Mouse (Mus musculus): ENCODE measurements around the gene Sema4d. TPM values are rescaled to one million over a fixed set of nuclear protein-coding genes. Genes with fewer than 3 reads are reported as not detected.

Sema4d gene
- polyA plus RNA-seq (2014; fragmentation: Illumina TruSeq; extraction: RNeasy Lipid Tissue Mini Kit (QIAGEN cat#74804); ENCODE audit: low read depth, low replicate concordance), result 0.39 TPM

DNA sequence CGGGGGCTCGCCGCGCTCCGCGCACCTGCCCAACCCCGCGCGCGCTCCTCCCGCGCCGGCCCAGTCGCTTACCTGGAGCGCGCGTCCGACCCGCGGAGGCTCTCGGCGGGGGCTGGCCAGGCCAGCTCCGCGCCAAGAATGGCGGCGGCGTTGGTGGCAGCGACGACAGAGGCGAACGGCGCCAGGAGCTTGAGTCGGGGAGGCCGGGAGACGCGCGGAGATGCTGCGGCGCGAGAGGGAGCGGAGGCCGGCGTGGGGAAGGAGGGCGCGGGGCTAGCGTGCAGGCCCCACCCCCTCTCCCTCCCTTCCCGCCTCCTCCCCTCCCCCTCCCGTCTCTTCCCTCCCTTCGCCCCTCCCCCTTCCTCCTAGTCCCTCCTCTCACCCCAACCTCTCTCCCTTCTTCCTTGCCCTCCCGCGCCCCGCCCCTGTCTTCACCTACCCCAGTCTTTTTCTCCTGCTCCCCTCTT is at the start of gene Sema4d:
Sema4d (minus strand) TSS at position 323 of the 467 bp plus-strand sequence.

DNA sequence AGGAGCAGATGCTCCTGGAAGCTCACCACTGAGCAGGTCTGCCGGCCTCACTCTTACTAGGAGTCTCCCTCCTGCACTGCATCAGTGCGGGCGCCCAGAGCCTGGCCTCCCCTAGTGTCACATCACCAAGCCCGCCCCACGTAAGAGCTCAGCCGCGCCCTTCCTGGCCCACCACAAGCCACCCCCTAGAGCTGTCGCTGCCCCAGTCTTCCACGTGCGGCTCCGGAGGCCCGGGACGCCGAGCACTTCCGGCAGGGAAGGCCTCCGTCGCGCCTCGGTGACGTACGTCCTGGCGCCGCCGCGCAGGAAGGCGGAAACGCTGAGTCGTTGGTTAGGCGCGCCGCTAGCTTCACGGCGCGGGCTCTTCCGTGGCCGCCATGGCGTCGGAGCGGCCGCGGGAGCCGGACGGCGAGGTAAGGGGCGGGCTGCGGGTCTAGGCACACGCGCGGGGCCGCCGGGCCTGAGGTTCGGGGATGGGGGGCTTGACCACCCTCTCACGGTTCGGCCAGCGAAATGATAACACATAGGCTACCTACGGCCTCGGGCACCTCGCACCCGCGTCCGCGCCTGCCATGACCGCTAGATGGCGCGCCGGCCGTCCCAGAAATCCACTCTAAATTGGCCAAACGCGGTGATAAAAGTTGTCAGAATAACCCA is 142.0 kb downstream of the Sema4d start, which contains the start of gene Secisbp2:
Secisbp2 (plus strand) TSS at position 290 of the 657 bp plus-strand sequence.

DNA sequence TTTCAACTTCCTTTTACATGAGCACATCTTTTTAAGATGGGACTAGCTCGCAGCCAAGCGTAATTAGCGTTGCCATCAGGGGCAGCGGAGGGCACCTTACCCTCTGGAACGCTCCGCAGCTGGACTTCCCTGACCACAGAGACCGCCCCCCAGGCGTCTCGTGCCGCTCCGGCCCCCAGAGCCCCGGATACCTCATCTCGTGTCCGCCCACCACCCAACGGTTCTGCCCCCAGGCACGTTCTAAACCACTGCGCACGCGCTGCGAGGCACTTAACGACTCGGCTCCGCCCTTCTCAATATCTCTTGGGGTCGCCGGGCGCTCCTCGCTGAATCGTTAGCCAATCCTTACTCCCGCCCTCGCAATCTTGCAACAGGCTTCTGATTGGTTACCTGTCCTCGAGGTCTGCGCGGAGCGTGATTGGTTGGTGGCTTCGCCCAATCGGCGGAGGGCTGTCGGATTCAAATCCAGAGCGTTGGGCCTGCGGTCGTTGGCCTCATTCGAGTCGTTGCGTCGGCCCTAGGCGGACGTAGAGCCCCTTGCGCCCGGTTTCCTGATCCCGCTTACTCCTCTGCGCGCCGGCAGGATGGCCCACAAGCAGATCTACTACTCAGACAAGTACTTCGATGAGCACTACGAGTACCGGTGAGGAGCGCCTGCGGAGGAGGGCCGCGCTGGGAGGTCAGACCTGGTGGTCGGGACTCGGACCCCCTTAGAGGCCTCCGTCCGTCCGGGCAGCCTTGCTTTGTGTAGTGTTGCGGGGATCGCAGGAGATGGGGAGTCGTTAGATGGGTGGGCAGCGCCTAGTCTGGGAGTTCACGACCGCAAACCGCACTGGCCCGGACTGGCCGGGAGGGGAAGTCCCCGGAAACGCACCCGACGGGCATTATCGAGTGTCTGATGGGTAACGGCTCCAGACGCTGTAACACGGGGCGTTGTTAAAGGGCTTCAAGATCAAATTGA is 148.4 kb downstream of the Sema4d start, which contains the start of gene Cks2:
Cks2 (plus strand) TSS at position 404 of the 961 bp plus-strand sequence.

Other genes starting within 250 kb of the Sema4d start
- 0.36 TPM for gene Shc3, start 224.3 kb downstream of the Sema4d start, polyA plus RNA-seq (2014; fragmentation: Illumina TruSeq; extraction: RNeasy Lipid Tissue Mini Kit (QIAGEN cat#74804); ENCODE audit: low read depth, low replicate concordance)
- 441 TPM for gene Cks2, start 148.5 kb downstream of the Sema4d start, polyA plus RNA-seq (2014; fragmentation: Illumina TruSeq; extraction: RNeasy Lipid Tissue Mini Kit (QIAGEN cat#74804); ENCODE audit: low read depth, low replicate concordance)
- 12.2 TPM for gene Secisbp2, start 142.1 kb downstream of the Sema4d start, polyA plus RNA-seq (2014; fragmentation: Illumina TruSeq; extraction: RNeasy Lipid Tissue Mini Kit (QIAGEN cat#74804); ENCODE audit: low read depth, low replicate concordance)
- not detected for gene Gadd45g, start 52.9 kb upstream of the Sema4d start, polyA plus RNA-seq (2014; fragmentation: Illumina TruSeq; extraction: RNeasy Lipid Tissue Mini Kit (QIAGEN cat#74804); ENCODE audit: low read depth, low replicate concordance)

Measured in testis, adult 10 weeks (tissue).